Mouse (Mus musculus): ENCODE measurements around the gene Arpp21. TPM values are rescaled to one million over a fixed set of nuclear protein-coding genes. Genes with fewer than 3 reads are reported as not detected.

Arpp21 gene
- total RNA-seq, 4 experiments from 2014 or later = 639 to 745 (median 708) TPM

DNA sequence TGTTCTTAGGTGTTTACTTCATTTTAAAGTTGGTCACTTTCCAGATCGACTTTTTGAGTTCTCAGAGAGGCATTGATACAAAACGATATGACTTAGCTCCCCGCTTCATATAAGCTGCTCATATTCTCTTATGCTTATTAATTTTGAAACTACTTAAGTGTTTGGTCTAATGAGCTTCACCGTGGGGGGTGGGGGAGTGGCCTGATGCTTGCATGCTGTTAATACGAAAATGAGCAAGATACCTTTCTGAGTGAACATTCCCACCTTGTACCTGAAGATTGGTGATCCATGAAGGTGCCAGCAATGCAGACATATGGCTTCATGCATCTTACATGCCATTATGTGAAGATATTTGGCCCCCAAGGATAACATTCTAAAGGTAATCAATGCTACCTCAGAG lies 4.4 kb downstream of the Arpp21 start:
- peak in 1 of 2 experiments; percentile 2 for DNase-seq (ENCODE audit: low spot score in 2 of 2)

DNA sequence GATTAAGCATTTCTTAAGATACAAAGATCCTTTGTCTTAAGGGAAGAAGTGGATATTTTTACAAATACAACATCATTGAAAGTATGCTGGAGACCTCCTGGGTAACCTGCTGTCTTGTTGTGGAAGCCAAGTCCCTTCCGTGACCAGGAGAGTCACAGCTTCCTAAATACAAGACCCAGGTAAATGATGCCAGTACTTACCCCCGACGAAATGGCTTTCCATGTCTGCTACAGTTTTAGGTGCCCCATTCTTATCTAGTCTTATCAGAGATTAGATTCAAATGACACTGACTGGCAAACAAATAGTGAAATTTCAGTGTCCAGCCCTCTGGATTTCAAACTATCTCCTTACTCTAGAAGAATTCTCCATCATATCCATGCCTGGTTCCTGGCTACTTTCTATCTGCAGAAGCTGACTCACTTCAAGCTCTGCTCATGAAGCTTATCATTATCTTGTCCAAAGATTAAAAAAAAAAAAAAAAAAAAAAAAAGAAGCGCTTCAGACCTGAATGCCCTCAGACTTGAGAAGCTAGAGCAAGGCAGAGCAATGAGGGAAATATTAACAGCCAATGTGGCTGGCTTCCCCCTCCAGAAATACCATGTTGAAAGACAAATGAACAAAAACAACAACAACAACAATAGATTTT lies 4.9 kb downstream of the Arpp21 start:
- DNase-seq (ENCODE audit: low spot score in 2 of 2) = peak in 1 of 2 experiments; percentile 3

- no peak for DNase-seq (ENCODE audit: low spot score in 2 of 2)
Measured at GRCm38 (mm10) chr9:112228470-112228869, 7.3 kb downstream of the Arpp21 start.

DNA sequence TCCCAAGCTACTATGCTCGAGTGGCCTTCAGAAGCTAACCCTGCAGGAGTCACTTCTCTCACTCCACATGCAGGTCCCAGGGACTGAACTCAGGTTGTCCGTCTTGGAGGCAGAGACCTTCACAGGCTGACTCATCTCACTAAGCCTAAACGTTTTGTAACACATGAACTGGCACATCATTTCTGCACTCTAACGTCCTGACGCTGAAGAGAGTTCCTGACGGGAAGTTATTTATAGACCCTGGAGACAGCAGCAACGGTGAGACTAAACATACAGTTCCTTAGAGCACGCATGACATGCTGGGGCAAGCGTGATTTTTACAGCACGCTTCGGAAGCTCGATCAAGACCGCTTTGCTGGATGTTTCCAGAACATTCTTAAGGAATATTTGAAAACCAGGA lies 8.6 kb downstream of the Arpp21 start:
- no peak for DNase-seq (ENCODE audit: low spot score in 2 of 2)

DNA sequence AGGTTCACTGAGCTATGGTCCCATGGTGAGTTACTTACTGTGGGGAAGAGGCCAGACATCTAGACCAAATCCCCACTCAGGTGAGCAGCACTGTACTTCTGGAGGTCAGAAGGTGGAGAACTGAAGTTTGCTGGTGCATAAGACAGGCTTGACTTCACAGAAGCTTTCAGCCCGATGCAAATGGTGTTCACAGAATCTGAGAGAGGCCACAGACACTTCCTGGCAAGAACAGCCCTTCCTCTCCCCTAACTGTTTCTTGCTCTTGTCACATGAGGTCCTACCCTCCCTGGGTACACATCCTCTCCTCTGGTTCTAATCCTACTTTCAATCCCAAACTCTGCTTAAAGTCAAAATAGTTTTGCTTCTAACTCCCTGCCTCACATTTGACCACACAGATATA lies 9.2 kb downstream of the Arpp21 start:
- DNase-seq (ENCODE audit: low spot score in 2 of 2) = peak in 1 of 2 experiments; percentile 1

DNA sequence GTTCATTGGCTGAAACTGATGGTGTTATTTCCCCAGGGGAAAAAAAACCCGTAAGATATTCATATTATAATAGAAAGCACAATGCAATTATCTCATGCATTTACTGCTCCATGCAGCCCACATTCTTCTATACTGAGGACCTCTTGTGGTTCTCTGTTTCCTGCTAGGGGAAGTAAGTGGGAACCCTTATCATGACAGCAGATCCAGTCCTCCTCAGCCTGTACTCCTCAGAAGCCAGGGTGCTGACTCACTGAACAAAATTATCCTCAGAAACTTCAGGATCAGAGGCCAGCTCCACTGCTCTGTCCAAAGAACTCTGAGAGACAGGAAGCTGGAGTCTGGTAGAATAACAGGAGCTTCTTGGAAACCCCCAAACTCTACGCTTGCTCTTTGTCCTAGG lies 10.7 kb downstream of the Arpp21 start:
- DNase-seq (ENCODE audit: low spot score in 2 of 2) = no peak

GRCm38 (mm10) chr9:112219372-112219771 lies 16.4 kb downstream of the Arpp21 start:
- DNase-seq (ENCODE audit: low spot score in 2 of 2) = peak in 1 of 2 experiments; percentile 4

DNA sequence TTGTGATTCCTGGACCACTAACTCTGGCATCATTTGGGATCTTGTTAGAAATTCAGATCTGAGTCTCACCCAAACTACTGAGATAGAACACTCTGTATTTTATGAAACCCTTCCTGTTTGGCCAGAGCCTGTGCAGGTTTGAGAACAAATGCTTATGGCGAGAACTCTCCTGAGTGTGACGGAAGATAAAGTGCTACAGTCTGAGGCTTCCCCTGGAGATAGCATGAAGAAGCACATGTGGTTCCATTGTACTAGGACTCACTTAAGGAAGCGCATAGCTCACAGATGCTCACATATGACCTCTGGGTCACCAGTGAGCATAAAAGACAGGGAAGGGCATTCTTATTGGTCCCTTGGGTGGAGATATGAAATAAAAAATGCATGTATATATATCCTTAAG lies 17.5 kb downstream of the Arpp21 start:
- DNase-seq (ENCODE audit: low spot score in 2 of 2) = no peak

DNA sequence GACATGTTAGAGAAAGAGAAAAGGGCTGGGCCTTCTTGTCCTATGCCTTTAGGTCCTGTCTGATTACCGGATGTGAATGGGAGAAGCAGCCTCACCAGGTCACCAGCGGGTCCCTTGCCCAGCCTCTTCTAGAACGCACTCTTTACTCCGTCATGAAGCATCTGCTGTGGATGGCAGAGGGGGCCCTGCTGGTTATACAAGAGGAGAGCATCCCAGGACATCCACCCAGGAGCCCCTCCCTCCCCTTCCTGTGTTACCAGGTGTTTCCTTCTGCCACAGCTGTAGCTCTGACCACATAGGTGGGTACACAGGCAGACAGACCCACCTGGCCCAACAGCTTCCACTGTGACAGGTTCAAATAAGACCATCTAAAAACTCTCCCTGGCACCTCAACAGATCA lies 18.6 kb downstream of the Arpp21 start:
- no peak for DNase-seq (ENCODE audit: low spot score in 2 of 2)

GRCm38 (mm10) chr9:112215030-112215806 lies 20.5 kb downstream of the Arpp21 start:
- no peak for DNase-seq (ENCODE audit: low spot score in 2 of 2)

GRCm38 (mm10) chr9:112213411-112214255 lies 22.1 kb downstream of the Arpp21 start:
- DNase-seq (ENCODE audit: low spot score in 2 of 2) = no peak

GRCm38 (mm10) chr9:112209803-112210202 lies 25.9 kb downstream of the Arpp21 start:
- DNase-seq (ENCODE audit: low spot score in 2 of 2) = no peak

DNA sequence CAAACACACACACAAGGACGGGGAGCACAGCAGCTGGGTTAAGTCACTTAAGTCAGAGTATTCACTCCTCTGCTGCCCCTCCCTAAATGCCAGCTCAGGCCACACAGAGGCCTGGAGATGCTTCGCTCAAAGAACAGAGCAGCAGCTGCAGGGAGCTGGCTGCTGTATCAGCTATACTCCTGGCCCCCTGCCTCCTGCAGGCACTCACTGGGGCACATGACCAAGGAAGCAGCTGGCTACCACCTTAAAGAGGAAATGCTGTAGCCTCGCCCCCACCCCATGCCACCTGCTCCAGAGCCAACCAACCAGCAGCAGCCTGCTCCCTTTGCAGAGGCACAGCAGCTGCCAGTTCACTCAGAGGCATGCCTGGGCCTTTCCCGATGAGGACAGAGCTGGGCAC lies 28.0 kb downstream of the Arpp21 start:
- peak in 1 of 2 experiments; percentile 90 for DNase-seq (ENCODE audit: low spot score in 2 of 2)

DNA sequence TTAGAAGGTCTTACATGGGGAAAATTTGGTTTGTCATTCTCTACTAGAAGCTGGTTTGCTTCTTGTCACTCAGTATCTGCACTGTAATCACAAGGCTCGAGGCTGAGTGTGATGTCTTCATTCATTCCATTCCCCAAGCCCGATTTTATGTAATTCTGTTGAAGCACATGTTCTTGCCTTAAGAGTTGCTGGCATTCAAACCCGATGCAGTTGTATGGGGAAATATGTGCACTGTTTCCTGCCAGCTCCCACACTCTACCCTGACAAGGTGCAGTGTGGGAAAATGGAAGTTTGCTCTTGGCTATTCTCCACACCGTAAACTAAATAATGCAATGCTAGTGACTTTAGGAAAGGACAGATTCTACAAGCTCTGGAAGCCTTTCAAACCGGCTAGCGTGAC lies 37.4 kb downstream of the Arpp21 start:
- DNase-seq (ENCODE audit: low spot score in 2 of 2) = no peak

GRCm38 (mm10) chr9:112194049-112194448 lies 41.7 kb downstream of the Arpp21 start:
- no peak for DNase-seq (ENCODE audit: low spot score in 2 of 2)

GRCm38 (mm10) chr9:112189394-112189793 lies 46.3 kb downstream of the Arpp21 start:
- peak in 1 of 2 experiments; percentile 74 for DNase-seq (ENCODE audit: low spot score in 2 of 2)

DNA sequence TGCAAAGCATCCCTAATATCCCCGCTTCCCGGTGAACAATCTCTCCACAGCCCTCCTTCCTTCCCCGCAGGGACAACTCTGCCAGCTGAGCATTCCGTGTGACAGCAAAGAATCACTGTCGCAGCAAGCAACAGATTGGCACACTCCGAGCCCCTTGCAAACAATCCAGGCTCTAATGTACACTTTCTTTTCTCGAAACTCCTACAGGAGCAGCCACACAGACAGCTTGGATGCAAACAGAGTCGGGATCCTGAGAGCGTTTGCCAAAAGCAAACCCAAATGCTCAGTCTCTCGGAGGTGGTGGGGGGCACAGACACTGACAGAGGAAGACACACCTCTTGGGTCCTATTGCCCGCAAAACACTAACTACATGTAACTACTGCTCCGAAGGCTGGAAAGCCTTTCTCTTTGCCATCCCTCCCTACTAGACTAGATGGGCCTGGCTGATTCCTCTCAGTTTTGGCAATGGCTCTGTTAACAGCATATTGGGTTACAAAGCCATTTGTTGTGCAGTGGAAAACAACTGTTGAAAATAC lies 47.3 kb downstream of the Arpp21 start:
- no peak for DNase-seq (ENCODE audit: low spot score in 2 of 2)

DNA sequence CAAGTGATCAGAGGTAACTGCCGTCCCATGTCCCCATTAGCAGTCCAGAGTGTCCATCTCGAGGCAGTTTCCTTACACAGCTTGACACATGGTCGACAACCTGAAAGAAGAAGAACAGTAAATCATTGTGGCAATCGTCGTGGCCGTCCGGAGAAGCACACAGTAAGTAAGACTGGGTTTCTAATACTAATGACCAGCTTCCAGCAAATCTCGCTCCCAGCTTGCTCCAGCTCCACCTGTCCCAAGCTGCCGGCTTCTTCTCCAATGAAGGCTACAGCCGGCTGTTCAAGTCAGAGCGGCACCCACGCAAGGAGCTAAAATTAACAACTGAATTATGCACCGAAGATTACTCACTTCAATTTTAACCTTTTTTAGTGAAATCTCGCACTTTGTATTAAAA lies 48.1 kb downstream of the Arpp21 start:
- DNase-seq (ENCODE audit: low spot score in 2 of 2) = peak; percentile 59 to 63

- no peak for DNase-seq (ENCODE audit: low spot score in 2 of 2)
Measured at GRCm38 (mm10) chr9:112186336-112187305, 49.1 kb downstream of the Arpp21 start.

DNA sequence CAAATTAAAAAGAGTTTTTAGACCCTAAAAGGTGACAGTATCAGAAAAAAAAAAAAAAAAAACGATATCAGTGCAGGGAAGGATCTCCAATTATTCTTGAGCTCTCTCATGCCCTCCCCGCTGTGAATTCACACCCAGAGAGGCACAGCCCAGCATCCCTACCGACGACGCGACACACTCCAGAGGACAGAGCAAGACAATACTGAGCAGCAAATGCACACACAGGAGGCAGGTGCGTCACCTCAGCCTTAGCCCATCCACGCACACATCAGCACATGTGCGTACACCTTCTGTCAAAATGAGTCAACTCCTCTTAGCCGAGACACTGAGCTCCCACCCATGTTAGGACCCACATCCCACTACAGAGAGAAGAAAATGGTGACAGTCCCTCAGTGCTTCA lies 50.0 kb downstream of the Arpp21 start:
- no peak for DNase-seq (ENCODE audit: low spot score in 2 of 2)

GRCm38 (mm10) chr9:112182738-112183137 lies 53.0 kb downstream of the Arpp21 start:
- no peak for DNase-seq (ENCODE audit: low spot score in 2 of 2)
